Mouse (Mus musculus) cortical plate, adult 2 months (tissue): ENCODE data around the gene Hoxb13. TPM values are rescaled to one million over a fixed set of nuclear protein-coding genes. Genes with fewer than 3 reads are reported as not detected.

Source experiments
- H3K27ac ChIP-seq: fragments of 200-500 bp; 2 replicates; pipeline ENCODE4 v1.5.1; 2012; ENCODE audit warnings: low read length, control low read depth, inconsistent platforms; ENCODE audit not compliant: insufficient read depth
- H3K4me1 ChIP-seq: fragments of 200-500 bp; 2 replicates; pipeline ENCODE4 v1.6.1; 2011; ENCODE audit warnings: low read length; ENCODE audit not compliant: control insufficient read depth, insufficient read depth
- H3K4me3 ChIP-seq: fragments of 200-500 bp; 2 replicates; pipeline ENCODE4 v1.5.1; 2011; ENCODE audit warnings: mild to moderate bottlenecking, low read length, control low read depth; ENCODE audit not compliant: insufficient read depth
- CTCF ChIP-seq: fragments of 200-500 bp; IDR thresholded peaks from 2 replicates; pipeline ENCODE4 v1.5.1; 2011; ENCODE audit warnings: mild to moderate bottlenecking, control low read depth, low read length; ENCODE audit not compliant: insufficient read depth; ENCODE audit errors: extremely low read depth
- POLR2A ChIP-seq: fragments of 200-500 bp; IDR thresholded peaks from 2 replicates; pipeline ENCODE4 v1.6.1; 2011; ENCODE audit warnings: mild to moderate bottlenecking, low read length, control low read depth; ENCODE audit not compliant: insufficient read depth; ENCODE audit errors: extremely low read depth
- polyA plus RNA-seq: library from polyadenylated mRNA; depleted of rRNA; stranded (reverse); fragments of >200 nt; gene quantifications from 2 replicates; pipeline ENCODE4 v1.2.3, GENCODE M21; 2012; rRNA removed

Hoxb13 gene
- not detected in 2 replicates for polyA plus RNA-seq

- Histone ChIP-seq H3K4me3 (no peak within 1 kb of the TSS), H3K27ac (no peak within 1 kb of the TSS), H3K4me1 (no peaks in the 10 kb centered on the region)
- TF ChIP-seq CTCF: no peak
- no peak for TF ChIP-seq POLR2A
Observed at GRCm38 (mm10) chr11:96193521-96194400, at the start of gene Hoxb13. Gene Hoxb13 (plus strand): TSS chr11:96194316.

GRCm38 (mm10) chr11:96145622-96146270 is 48.4 kb upstream of the Hoxb13 start:
- Histone ChIP-seq H3K4me3 (no peak overlapping the region), H3K27ac (no peak overlapping the region), H3K4me1 (no peaks in the 10 kb centered on the region)
- no peak for TF ChIP-seq POLR2A
- peak; percentile 66 for TF ChIP-seq CTCF

- H3K4me1 ChIP-seq: no peaks in the 10 kb centered on the region
- H3K4me3 ChIP-seq: no peak overlapping the region
- no peak for TF ChIP-seq CTCF
- no peak overlapping the region for H3K27ac ChIP-seq
Observed at GRCm38 (mm10) chr11:96147471-96147870, 46.6 kb upstream of the Hoxb13 start.

DNA sequence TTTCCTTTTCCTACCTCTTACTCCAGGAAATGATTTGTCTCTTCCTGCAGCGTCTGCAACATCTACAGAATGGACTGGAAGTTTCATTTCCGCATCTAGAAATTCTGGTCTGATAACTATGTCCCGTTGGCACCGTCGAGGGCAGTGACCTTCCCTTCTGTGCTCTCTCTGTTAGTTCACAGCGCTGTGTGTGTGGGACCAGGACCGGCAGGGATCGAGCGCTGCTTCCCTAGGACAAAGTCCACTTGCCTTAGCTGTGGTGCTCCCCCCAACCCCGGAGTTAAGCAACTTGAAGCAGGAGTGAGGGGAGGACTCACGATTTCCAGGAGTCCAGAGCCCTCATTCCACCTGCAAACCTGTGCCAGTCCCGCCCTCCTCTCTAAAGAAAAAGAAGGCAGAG is 29.3 kb upstream of the Hoxb13 start:
- Histone ChIP-seq H3K27ac (no peak overlapping the region), H3K4me1 (no peaks in the 10 kb centered on the region), H3K4me3 (no peak overlapping the region)
- no peak for TF ChIP-seq POLR2A
- TF ChIP-seq CTCF: no peak

GRCm38 (mm10) chr11:96168125-96168524 is 26.0 kb upstream of the Hoxb13 start:
- H3K4me1 ChIP-seq: no peaks in the 10 kb centered on the region
- TF ChIP-seq CTCF: no peak
- TF ChIP-seq POLR2A: no peak
- no peak overlapping the region for H3K27ac ChIP-seq
- H3K4me3 ChIP-seq: no peak overlapping the region

GRCm38 (mm10) chr11:96169016-96169415 is 25.1 kb upstream of the Hoxb13 start:
- Histone ChIP-seq H3K4me3 (no peak overlapping the region), H3K27ac (no peak overlapping the region), H3K4me1 (no peaks in the 10 kb centered on the region)
- no peak for TF ChIP-seq POLR2A
- TF ChIP-seq CTCF: no peak

GRCm38 (mm10) chr11:96170711-96171379 is 23.3 kb upstream of the Hoxb13 start:
- Histone ChIP-seq H3K4me1 (no peaks in the 10 kb centered on the region), H3K4me3 (no peak overlapping the region), H3K27ac (no peak overlapping the region)
- TF ChIP-seq POLR2A: no peak
- TF ChIP-seq CTCF: no peak

DNA sequence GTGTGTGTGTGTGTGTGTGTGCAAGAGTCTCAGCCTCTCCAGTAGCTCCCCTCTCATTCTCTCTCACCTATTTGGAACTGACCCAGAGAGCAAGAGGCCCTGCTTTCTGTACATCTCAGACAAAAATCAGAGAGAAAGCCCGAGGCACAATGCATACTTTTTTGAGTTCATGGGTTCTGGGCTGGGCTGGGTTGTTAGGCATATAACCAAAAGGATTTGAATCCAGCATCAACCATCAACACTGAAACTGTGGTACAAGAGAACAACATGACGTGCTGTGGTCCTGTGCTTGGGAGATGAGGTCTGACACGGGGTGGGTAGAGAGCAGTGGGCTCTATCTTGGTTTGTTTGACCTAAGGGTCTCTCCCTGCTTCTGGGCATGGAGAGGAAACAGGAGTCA is 22.5 kb upstream of the Hoxb13 start:
- Histone ChIP-seq H3K4me3 (no peak overlapping the region), H3K27ac (no peak overlapping the region), H3K4me1 (no peaks in the 10 kb centered on the region)
- TF ChIP-seq POLR2A (no peak), CTCF (no peak)

- TF ChIP-seq CTCF (no peak), POLR2A (no peak)
Observed at GRCm38 (mm10) chr11:96172511-96173287, 21.4 kb upstream of the Hoxb13 start.

More at GRCm38 (mm10) chr11:96172511-96173287, 21.4 kb upstream of the Hoxb13 start:
- Histone ChIP-seq H3K27ac (no peak overlapping the region), H3K4me1 (no peaks in the 10 kb centered on the region), H3K4me3 (no peak overlapping the region)
